Mouse (Mus musculus) small intestine, adult 2 months (tissue): ENCODE results near the gene Ppfibp1. TPM values are rescaled to one million over a fixed set of nuclear protein-coding genes. Genes with fewer than 3 reads are reported as not detected.

Experiments
- H3K27ac ChIP-seq: fragments of 200-500 bp; 2 replicates; pipeline ENCODE4 v1.5.1; 2012; ENCODE audit warnings: low read depth, low read length, control low read depth, inconsistent platforms; ENCODE audit not compliant: insufficient read depth
- H3K27me3 ChIP-seq: fragments of 200-500 bp; 2 replicates; pipeline ENCODE4 v1.6.1; 2012; ENCODE audit warnings: mild to moderate bottlenecking, moderate library complexity, low read length, inconsistent platforms; ENCODE audit not compliant: control insufficient read depth, insufficient read depth
- H3K36me3 ChIP-seq: fragments of 200-500 bp; 2 replicates; pipeline ENCODE4 v1.6.1; 2012; ENCODE audit warnings: mild to moderate bottlenecking, low read length, control low read depth, inconsistent platforms; ENCODE audit not compliant: control insufficient read depth, insufficient read depth
- H3K4me1 ChIP-seq: fragments of 200-500 bp; 2 replicates; pipeline ENCODE4 v1.6.1; 2012; ENCODE audit warnings: low read length, inconsistent platforms, mixed read lengths; ENCODE audit not compliant: control insufficient read depth, insufficient read depth, insufficient read length
- H3K4me3 ChIP-seq: fragments of 200-500 bp; 2 replicates; pipeline ENCODE4 v1.5.1; 2012; ENCODE audit warnings: low read depth, mild to moderate bottlenecking, control low read depth, inconsistent platforms, low read length, moderate library complexity
- CTCF ChIP-seq: fragments of 200-500 bp; IDR thresholded peaks from 2 replicates; pipeline ENCODE4 v1.5.1; 2012; ENCODE audit warnings: low read depth, mild to moderate bottlenecking, control low read depth, inconsistent platforms, low read length, moderate library complexity, mixed read lengths; ENCODE audit not compliant: insufficient replicate concordance, insufficient read length; ENCODE audit errors: extremely low read depth
- POLR2A ChIP-seq: fragments of 200-500 bp; IDR thresholded peaks from 2 replicates; pipeline ENCODE4 v1.6.1; 2012; ENCODE audit warnings: low read depth, mild to moderate bottlenecking, control low read depth, inconsistent platforms, low read length, moderate library complexity
- WGBS: fragments of 180-500 bp; shearing (Covaris S2); methylation state at CpG from one replicate; pipeline ENCODE4 v1.1.7; 2018; 5-methylcytosine and 5-hydroxymethylcytosine counted together
- polyA plus RNA-seq: library from polyadenylated mRNA; depleted of rRNA; stranded (reverse); fragments of >200 nt; gene quantifications from 2 replicates; pipeline ENCODE4 v1.2.3, GENCODE M21; 2012

Ppfibp1 gene
- polyA plus RNA-seq, 1 experiment = 3.3 TPM

DNA sequence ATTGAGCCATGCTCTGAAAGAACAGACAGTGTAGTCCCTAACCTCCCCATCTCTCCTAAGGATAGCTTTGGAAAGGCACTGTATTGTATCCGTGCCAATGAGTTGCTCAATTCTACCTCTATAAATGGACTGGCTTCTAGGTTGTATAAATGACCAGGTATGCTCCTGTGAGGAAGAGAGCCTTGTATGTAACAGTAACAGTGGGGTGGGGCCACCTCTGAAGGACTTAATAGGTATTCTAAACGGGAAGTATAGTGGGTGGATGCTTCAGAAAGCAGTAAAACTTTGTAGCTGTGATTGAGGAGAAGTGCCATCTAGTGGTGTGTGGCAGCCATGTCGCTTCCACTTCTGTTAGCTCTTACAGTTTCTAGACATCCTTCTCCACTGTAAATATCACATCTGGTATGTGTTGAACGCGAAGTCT is 90.4 kb downstream of the Ppfibp1 start:
- Histone ChIP-seq H3K27ac (no peak overlapping the region), H3K36me3 (no peaks in the 10 kb centered on the region; the same call in 1 of the 2 replicates), H3K4me1 (no peaks in the 10 kb centered on the region), H3K27me3 (no peaks in the 10 kb centered on the region), H3K4me3 (no peak overlapping the region)
- WGBS = 45% methylated on average over 5 of the region's 5 CpGs
- TF ChIP-seq POLR2A = no peak
- TF ChIP-seq CTCF = no peak

DNA sequence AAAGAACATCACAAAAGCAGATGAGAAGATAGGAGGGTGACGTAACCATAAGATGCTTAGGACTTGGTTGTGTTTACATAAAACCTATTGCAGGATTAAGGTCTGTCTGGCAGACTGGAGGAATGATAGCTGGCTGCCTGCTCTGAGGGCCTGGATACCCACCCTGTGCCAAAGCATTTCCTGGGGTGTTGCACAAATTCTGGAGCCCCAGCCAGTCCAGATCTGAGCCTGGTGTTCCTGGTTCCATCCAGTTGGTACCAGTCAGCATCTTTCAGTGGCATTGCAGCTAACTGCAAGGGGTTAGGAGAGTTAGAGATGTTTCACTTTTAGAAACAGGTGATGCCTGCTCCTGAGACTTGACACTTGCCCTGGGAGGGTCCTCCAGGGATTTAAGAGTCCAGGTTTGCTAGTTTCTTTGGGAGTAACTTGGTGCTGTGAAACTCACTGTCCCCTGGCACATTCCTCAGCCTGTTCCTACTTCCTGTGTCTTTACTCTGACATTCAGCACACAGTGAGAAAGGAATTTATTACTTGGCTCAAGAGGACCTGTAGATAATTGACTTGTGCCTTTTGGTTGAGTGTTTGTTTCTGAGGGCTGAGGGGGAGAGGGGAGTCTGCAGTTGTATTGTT is 90.9 kb downstream of the Ppfibp1 start:
- no peaks in the 10 kb centered on the region; the same call in 1 of the 2 replicates for H3K36me3 ChIP-seq
- WGBS = 81% methylated on average over 1 of the region's 1 CpGs
- TF ChIP-seq CTCF (no peak), POLR2A (no peak)
- no peaks in the 10 kb centered on the region for H3K4me1 ChIP-seq
- no peak overlapping the region for H3K4me3 ChIP-seq
- H3K27me3 ChIP-seq = no peaks in the 10 kb centered on the region
- no peak overlapping the region for H3K27ac ChIP-seq

DNA sequence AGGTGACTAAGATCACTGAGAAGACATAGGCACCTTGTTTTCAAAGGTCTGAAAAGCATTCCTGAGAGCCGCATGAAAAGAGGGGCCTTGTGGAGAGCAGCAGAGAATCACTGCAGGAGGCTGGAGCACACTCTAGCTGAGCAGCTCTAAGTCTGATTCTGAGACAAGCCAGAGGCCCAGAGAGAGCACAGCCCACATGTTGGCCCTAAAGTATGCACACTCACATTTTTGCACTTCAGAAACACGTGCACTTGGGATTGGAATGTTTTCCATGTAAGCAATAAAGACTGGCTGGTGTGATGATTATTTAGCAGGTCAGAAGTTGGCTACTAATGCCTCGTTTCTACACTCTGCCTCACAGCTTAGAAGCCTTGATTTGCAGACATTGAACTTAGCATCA is 91.7 kb downstream of the Ppfibp1 start:
- no peaks in the 10 kb centered on the region for H3K27me3 ChIP-seq
- H3K4me3 ChIP-seq = no peak overlapping the region
- no peaks in the 10 kb centered on the region for H3K4me1 ChIP-seq
- WGBS = 71% methylated on average over 3 of the region's 3 CpGs
- no peak for TF ChIP-seq POLR2A
- TF ChIP-seq CTCF = no peak
- H3K27ac ChIP-seq = no peak overlapping the region
- H3K36me3 ChIP-seq = no peaks in the 10 kb centered on the region; the same call in 1 of the 2 replicates

DNA sequence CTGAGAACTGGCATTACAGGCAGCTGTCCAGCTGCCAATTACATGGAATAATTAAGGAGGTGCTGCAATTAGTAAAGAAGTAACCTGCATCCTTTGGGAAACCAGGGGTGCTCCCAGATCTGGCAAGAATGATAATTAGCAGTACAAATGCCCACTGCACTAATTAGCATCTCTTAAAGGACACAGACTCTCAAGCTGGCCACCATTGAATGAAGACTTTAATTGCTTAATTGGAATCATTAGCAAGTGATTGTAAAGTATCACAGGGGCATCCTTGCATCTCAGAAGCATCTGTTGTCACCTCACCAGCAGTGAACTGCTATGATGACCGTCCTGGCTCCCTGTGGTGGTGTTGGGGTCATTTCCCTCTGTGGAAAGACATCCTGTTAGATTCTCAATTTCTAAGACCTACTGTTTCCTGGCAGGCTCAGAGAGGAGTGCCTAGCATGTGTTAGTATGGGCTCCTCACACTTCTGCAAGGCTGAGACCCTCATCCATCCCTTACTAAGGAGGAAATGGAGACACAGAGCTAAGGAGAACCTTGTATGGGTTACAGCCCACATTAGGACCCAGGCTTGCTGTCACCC is 93.1 kb downstream of the Ppfibp1 start:
- TF ChIP-seq POLR2A = no peak
- TF ChIP-seq CTCF = no peak
- no peaks in the 10 kb centered on the region; the same call in 1 of the 2 replicates for H3K36me3 ChIP-seq
- 92% methylated on average over 1 of the region's 1 CpGs for WGBS
- H3K4me1 ChIP-seq = no peaks in the 10 kb centered on the region
- no peak overlapping the region for H3K4me3 ChIP-seq
- no peak overlapping the region for H3K27ac ChIP-seq
- no peaks in the 10 kb centered on the region for H3K27me3 ChIP-seq

GRCm38 (mm10) chr6:146984569-146984968 is 96.3 kb downstream of the Ppfibp1 start:
- no peak overlapping the region for H3K27ac ChIP-seq
- H3K4me1 ChIP-seq = no peaks in the 10 kb centered on the region
- no peaks in the 10 kb centered on the region for H3K27me3 ChIP-seq
- WGBS = 74% methylated on average over 3 of the region's 3 CpGs
- no peaks in the 10 kb centered on the region; the same call in 1 of the 2 replicates for H3K36me3 ChIP-seq
- TF ChIP-seq POLR2A = no peak
- TF ChIP-seq CTCF = no peak
- H3K4me3 ChIP-seq = no peak overlapping the region

DNA sequence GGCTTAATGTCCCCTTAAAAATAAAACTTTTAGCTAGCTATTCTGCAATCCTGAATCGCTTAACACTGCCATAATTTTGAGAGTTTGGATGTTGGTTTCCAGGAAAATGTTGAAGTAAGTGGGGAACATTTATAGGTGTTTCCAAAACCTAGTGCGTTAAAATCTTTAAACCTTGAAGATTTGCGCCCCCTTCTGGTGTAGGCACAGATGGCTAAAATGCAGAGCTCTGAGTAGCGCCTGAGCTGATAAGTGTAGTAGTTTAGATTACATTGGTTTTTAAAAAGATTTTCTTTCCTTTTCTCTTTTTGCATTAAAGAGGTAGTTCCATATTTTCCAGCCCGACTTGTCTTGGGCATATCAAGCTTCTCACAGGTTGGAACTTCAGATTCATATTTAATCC is 105.9 kb downstream of the Ppfibp1 start:
- TF ChIP-seq POLR2A (no peak), CTCF (no peak)
- Histone ChIP-seq H3K4me1 (no peaks in the 10 kb centered on the region), H3K4me3 (no peak overlapping the region), H3K36me3 (peaks cover 1% of the 10 kb centered on the region), H3K27ac (no peak overlapping the region), H3K27me3 (no peaks in the 10 kb centered on the region)
- 38% methylated on average over 5 of the region's 5 CpGs for WGBS

DNA sequence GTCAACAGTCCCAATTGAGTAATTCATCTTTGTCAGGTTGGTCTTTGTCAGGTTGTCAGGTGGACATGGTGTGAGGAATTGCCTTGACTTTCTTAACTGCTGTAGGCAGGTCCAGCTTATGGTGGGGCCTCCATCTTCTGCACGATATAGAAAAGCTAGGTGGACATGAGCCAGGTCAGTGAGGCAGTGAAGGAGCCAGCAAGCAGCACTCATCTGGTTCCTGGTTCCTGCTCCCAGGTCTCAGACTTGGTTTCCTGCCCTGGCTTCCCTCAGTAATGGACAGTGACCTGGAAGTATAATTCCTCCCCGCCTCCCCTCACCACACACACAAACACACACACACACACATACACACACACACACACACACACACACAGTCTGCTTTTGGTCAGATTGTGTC is 107.1 kb downstream of the Ppfibp1 start:
- Histone ChIP-seq H3K27ac (no peak overlapping the region), H3K4me3 (no peak overlapping the region), H3K4me1 (no peaks in the 10 kb centered on the region), H3K27me3 (no peaks in the 10 kb centered on the region), H3K36me3 (peaks cover 4% of the 10 kb centered on the region)
- TF ChIP-seq CTCF = no peak
- TF ChIP-seq POLR2A = no peak
- 97% methylated on average over 2 of the region's 2 CpGs for whole genome bisulfite sequencing
